Mouse (Mus musculus): ENCODE measurements around the gene Gpsm2. TPM values are rescaled to one million over a fixed set of nuclear protein-coding genes. Genes with fewer than 3 reads are reported as not detected.

Gpsm2 gene
- total and polyA plus RNA-seq, 3 experiments: 0.57 to 0.94 (median 0.82) TPM

- WGBS: 6% methylated on average over 44 of the region's 44 CpGs
- peak; percentile 38 for TF ChIP-seq CTCF (IDR thresholded peaks at IDR 0.05)
- no peak for TF ChIP-seq POLR2A (IDR thresholded peaks at IDR 0.05; ENCODE audit: insufficient read depth, low read depth, low read length)
- H3K4me3 ChIP-seq: peak overlapping the region; percentile 57
Measured at GRCm38 (mm10) chr3:108721076-108721991, 775 bp downstream of the Gpsm2 start.

GRCm38 (mm10) chr3:108719761-108720160 is 2.3 kb downstream of the Gpsm2 start:
- no peak overlapping the region for H3K27ac ChIP-seq
- WGBS: 92% methylated on average over 3 of the region's 3 CpGs
- no peak overlapping the region for H3K4me3 ChIP-seq
- no peak overlapping the region for H3K9ac ChIP-seq (ENCODE audit: low read depth, low read length)
- no peaks in the 10 kb centered on the region for H3K79me2 ChIP-seq (replicated peaks; ENCODE audit: control insufficient read depth, insufficient read depth, low read length)
- no peaks in the 10 kb centered on the region for H3K36me3 ChIP-seq (ENCODE audit: control insufficient read depth, insufficient read depth, low read length)
- no peak for TF ChIP-seq POLR2A (IDR thresholded peaks at IDR 0.05; ENCODE audit: insufficient read depth, low read depth, low read length)
- no peak for TF ChIP-seq CTCF (IDR thresholded peaks at IDR 0.05)
- TF ChIP-seq EP300 (IDR thresholded peaks at IDR 0.05; ENCODE audit: insufficient read depth, low read depth, low read length): no peak
- H3K27me3 ChIP-seq (ENCODE audit: control insufficient read depth, insufficient read depth, low read length): no peaks in the 10 kb centered on the region
- intact Hi-C loops (cut with DNase I): loop anchor here (5.0 kb wide), 1 partner anchor 53 kb away; no protein-coding TSS in a partner anchor
- DNase-seq: no peak
- H3K4me1 ChIP-seq (ENCODE audit: control insufficient read depth, insufficient read depth, low read length): no peaks in the 10 kb centered on the region; the same call in 1 of the 2 replicates

More at GRCm38 (mm10) chr3:108721076-108721991, 775 bp downstream of the Gpsm2 start:
- no peaks in the 10 kb centered on the region for H3K27me3 ChIP-seq (ENCODE audit: control insufficient read depth, insufficient read depth, low read length)
- H3K27ac ChIP-seq: peak overlapping the region; percentile 26
- peak overlapping the region; percentile 58 for H3K9ac ChIP-seq (ENCODE audit: low read depth, low read length)
- no peaks in the 10 kb centered on the region; the same call in 1 of the 2 replicates for H3K4me1 ChIP-seq (ENCODE audit: control insufficient read depth, insufficient read depth, low read length)
- intact Hi-C loops (cut with DNase I): loop anchor here (5.0 kb wide), 1 partner anchor 51 kb away; no protein-coding TSS in a partner anchor
- DNase-seq: peak in 1 of 2 experiments; percentile 58
- H3K79me2 ChIP-seq (replicated peaks; ENCODE audit: control insufficient read depth, insufficient read depth, low read length): no peaks in the 10 kb centered on the region
- H3K36me3 ChIP-seq (ENCODE audit: control insufficient read depth, insufficient read depth, low read length): no peaks in the 10 kb centered on the region

GRCm38 (mm10) chr3:108719357-108719756 is 2.8 kb downstream of the Gpsm2 start:
- Histone ChIP-seq H3K36me3 (ENCODE audit: control insufficient read depth, insufficient read depth, low read length) (no peaks in the 10 kb centered on the region), H3K79me2 (replicated peaks; ENCODE audit: control insufficient read depth, insufficient read depth, low read length) (no peaks in the 10 kb centered on the region), H3K4me1 (ENCODE audit: control insufficient read depth, insufficient read depth, low read length) (no peaks in the 10 kb centered on the region; the same call in 1 of the 2 replicates), H3K4me3 (no peak overlapping the region), H3K27ac (no peak overlapping the region), H3K27me3 (ENCODE audit: control insufficient read depth, insufficient read depth, low read length) (no peaks in the 10 kb centered on the region), H3K9ac (ENCODE audit: low read depth, low read length) (no peak overlapping the region)
- 81% methylated on average over 2 of the region's 2 CpGs for WGBS
- no peak for DNase-seq
- intact Hi-C loops (cut with DNase I): no loop called here
- TF ChIP-seq POLR2A (IDR thresholded peaks at IDR 0.05; ENCODE audit: insufficient read depth, low read depth, low read length) (no peak), CTCF (IDR thresholded peaks at IDR 0.05) (no peak), EP300 (IDR thresholded peaks at IDR 0.05; ENCODE audit: insufficient read depth, low read depth, low read length) (no peak)

DNA sequence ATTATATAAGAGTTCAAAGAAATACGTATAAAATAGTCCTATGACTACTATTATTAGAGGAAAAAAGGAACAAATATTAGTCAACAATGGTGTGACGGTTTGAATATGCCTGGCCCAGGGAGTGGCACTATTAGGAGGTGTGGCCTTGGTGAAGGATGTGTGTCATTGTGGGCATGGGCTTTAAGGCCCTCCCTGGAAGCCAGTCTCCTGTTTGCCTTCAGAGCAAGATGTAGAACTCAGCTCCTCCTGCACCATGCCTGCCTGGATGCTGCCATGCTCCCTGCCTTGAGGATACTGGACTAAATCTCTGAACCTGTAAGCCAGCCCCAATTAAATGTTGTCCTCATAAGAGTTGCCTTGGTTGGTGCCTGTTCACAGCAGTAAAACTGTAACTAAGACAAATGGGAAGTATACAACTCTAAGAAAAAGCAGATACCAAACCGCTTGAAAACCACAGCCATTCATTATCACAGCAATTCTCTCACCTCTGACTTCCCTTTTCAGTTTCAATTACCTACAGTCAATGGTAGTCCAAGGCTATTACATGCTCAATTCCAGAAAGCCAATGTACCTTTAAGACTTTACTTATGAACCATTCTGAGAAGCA is 4.1 kb downstream of the Gpsm2 start:
- Histone ChIP-seq H3K36me3 (ENCODE audit: control insufficient read depth, insufficient read depth, low read length) (no peaks in the 10 kb centered on the region), H3K79me2 (replicated peaks; ENCODE audit: control insufficient read depth, insufficient read depth, low read length) (no peaks in the 10 kb centered on the region), H3K4me1 (ENCODE audit: control insufficient read depth, insufficient read depth, low read length) (no peaks in the 10 kb centered on the region; the same call in 1 of the 2 replicates), H3K4me3 (no peak overlapping the region), H3K27me3 (ENCODE audit: control insufficient read depth, insufficient read depth, low read length) (no peaks in the 10 kb centered on the region; the same call in 1 of the 2 replicates), H3K9ac (ENCODE audit: low read depth, low read length) (no peak overlapping the region), H3K27ac (no peak overlapping the region)
- no peak for DNase-seq
- TF ChIP-seq CTCF (IDR thresholded peaks at IDR 0.05) (no peak), EP300 (IDR thresholded peaks at IDR 0.05; ENCODE audit: insufficient read depth, low read depth, low read length) (no peak)
- intact Hi-C loops (cut with DNase I): no loop called here
- WGBS: 85% methylated on average over 3 of the region's 3 CpGs

DNA sequence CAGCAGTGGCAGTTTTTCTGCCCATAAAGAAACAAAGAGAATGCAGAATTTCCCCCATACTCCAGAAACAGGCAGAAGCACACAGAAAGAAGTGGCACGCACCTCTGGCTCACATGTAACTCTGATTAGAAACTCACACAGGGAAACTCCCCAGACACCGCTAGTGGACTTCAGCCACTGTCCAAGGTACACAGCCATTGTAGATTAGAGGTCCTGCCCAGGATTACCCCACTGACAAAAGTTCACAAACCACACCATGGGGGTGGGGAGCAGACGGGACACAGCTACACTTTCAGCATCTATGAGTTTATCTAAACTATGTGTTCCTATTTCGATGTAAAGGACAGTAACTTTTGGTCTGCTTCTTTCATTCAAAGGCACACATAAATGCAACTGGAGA is 7.3 kb downstream of the Gpsm2 start:
- no peaks in the 10 kb centered on the region for H3K4me1 ChIP-seq (ENCODE audit: control insufficient read depth, insufficient read depth, low read length)
- H3K79me2 ChIP-seq (replicated peaks; ENCODE audit: control insufficient read depth, insufficient read depth, low read length): no peaks in the 10 kb centered on the region
- no peak for DNase-seq
- TF ChIP-seq POLR2A (IDR thresholded peaks at IDR 0.05; ENCODE audit: insufficient read depth, low read depth, low read length) (no peak), EP300 (IDR thresholded peaks at IDR 0.05; ENCODE audit: insufficient read depth, low read depth, low read length) (no peak), CTCF (IDR thresholded peaks at IDR 0.05) (no peak)
- H3K27me3 ChIP-seq (ENCODE audit: control insufficient read depth, insufficient read depth, low read length): no peaks in the 10 kb centered on the region; the same call in 1 of the 2 replicates
- no peak overlapping the region for H3K9ac ChIP-seq (ENCODE audit: low read depth, low read length)
- H3K4me3 ChIP-seq: no peak overlapping the region
- no peak overlapping the region for H3K27ac ChIP-seq
- H3K36me3 ChIP-seq (ENCODE audit: control insufficient read depth, insufficient read depth, low read length): no peaks in the 10 kb centered on the region
- 80% methylated on average over 4 of the region's 4 CpGs for WGBS
- intact Hi-C loops (cut with DNase I): no loop called here
